ENCODE assay signal across 21 mouse cellular contexts in genomic region chr1:170590531-170590930, GRCm38 (mm10). TPM values are rescaled to one million over a fixed set of nuclear protein-coding genes. Genes with fewer than 3 reads are reported as not detected.
DNase-seq lines count a peak whose midpoint lies in the region; ATAC-seq and TF ChIP-seq lines count a peak whose summit lies in the region.
"Had no signal": no experiment of that assay in that cellular context is flagged by ENCODE, and none has a peak within 500 bp of the region (broad histone marks: within the 10 kb centered on the region; RNA-seq: fewer than 3 reads in every experiment).

No protein-coding gene starts in this region.

- peak; percentile 13; the same call in 1 of the 2 replicates for ATAC-seq in megakaryocyte, adult 5-6 weeks (ENCODE audit: poor library complexity, severe bottlenecking)
- ATAC-seq in kidney, embryonic 14.5 days (ENCODE audit: low FRiP score, low TSS enrichment): no peak
- no peak for ATAC-seq in forebrain, embryonic 13.5 days

- H3K36me3 ChIP-seq in MEL (ENCODE audit: control insufficient read depth in 1 of 2, insufficient read depth in 2 of 2, low read length in 2 of 2): peaks cover 0 to 2% of the 10 kb centered on the region in 2 experiments; a peak in 1 of 4 replicates
- H3K36me3 ChIP-seq in kidney, embryonic 14.5 days (ENCODE audit: control insufficient read depth, insufficient read depth, low read length): no peaks in the 10 kb centered on the region
- H3K36me3 ChIP-seq in forebrain, embryonic 13.5 days (ENCODE audit: poor library complexity, severe bottlenecking): peaks cover 7% of the 10 kb centered on the region
- H3K36me3 ChIP-seq: embryonic facial prominence, embryonic 13.5 days; hindbrain, embryonic 15.5 days; limb, embryonic 10.5 days had no signal

- H3K27ac ChIP-seq in MEL (ENCODE audit: control insufficient read depth, low read depth, low read length): no peak overlapping the region
- H3K27ac ChIP-seq in kidney, embryonic 14.5 days (ENCODE audit: low read depth, low read length): no peak overlapping the region
- no peak overlapping the region for H3K27ac ChIP-seq in forebrain, embryonic 13.5 days
- H3K27ac ChIP-seq: embryonic facial prominence, embryonic 13.5 days; neural tube, embryonic 13.5 days had no signal

- WGBS in kidney, embryonic 14.5 days: 63% methylated on average over 4 of the region's 4 CpGs
- 33% methylated on average over 4 of the region's 4 CpGs for WGBS in forebrain, embryonic 13.5 days

- no peaks in the 10 kb centered on the region for H3K27me3 ChIP-seq in MEL (ENCODE audit: control insufficient read depth in 1 of 2, insufficient read depth in 2 of 2, low read length in 2 of 2)
- no peaks in the 10 kb centered on the region for H3K27me3 ChIP-seq in kidney, embryonic 14.5 days (ENCODE audit: control insufficient read depth, insufficient read depth, low read length)
- H3K27me3 ChIP-seq in forebrain, embryonic 13.5 days: no peaks in the 10 kb centered on the region
- H3K27me3 ChIP-seq: neural tube, embryonic 13.5 days; stomach, embryonic 15.5 days had no signal

- no peak overlapping the region for H3K4me2 ChIP-seq in kidney, embryonic 14.5 days (replicated peaks; ENCODE audit: low read depth, low read length)
- no peak overlapping the region for H3K4me2 ChIP-seq in forebrain, embryonic 13.5 days

- H3K4me1 ChIP-seq in MEL (ENCODE audit: control insufficient read depth in 1 of 2, insufficient read depth in 2 of 2, low read length in 2 of 2): 0 out of 4 replicates have a peak, but pooled peaks cover 0 to 3% of the 10 kb centered on the region in 2 experiments
- peaks cover 11% of the 10 kb centered on the region for H3K4me1 ChIP-seq in kidney, embryonic 14.5 days (ENCODE audit: control insufficient read depth, insufficient read depth, low read length)
- H3K4me1 ChIP-seq in forebrain, embryonic 13.5 days: peaks cover 28% of the 10 kb centered on the region

- H3K4me3 ChIP-seq in MEL (ENCODE audit: control insufficient read depth in 1 of 2, insufficient read depth in 1 of 2, low read depth in 2 of 2, low read length in 2 of 2): no peak overlapping the region
- no peak overlapping the region for H3K4me3 ChIP-seq in kidney, embryonic 14.5 days (ENCODE audit: low read length)
- no peak overlapping the region for H3K4me3 ChIP-seq in forebrain, embryonic 13.5 days

- no peak for TF ChIP-seq EP300 in MEL (IDR thresholded peaks at IDR 0.05; ENCODE audit: low read depth in 1 of 2, low read length in 2 of 2)

- no peaks in the 10 kb centered on the region for H3K9me3 ChIP-seq in MEL (replicated peaks; ENCODE audit: insufficient read depth, low read length)
- H3K9me3 ChIP-seq in kidney, embryonic 14.5 days (ENCODE audit: control insufficient read depth, low read length): no peaks in the 10 kb centered on the region
- H3K9me3 ChIP-seq in forebrain, embryonic 13.5 days (replicated peaks): no peaks in the 10 kb centered on the region; the same call in 1 of the 2 replicates
- H3K9me3 ChIP-seq: embryonic facial prominence, embryonic 13.5 days; heart, embryonic 10.5 days; hindbrain, embryonic 15.5 days; limb, embryonic 10.5 days; midbrain, embryonic 15.5 days; stomach, embryonic 15.5 days had no signal

- no peak for TF ChIP-seq RAD21 in MEL (IDR thresholded peaks at IDR 0.05; ENCODE audit: low read depth, low read length)

- no peak overlapping the region for H3K9ac ChIP-seq in MEL (ENCODE audit: control insufficient read depth, low read depth, low read length, poor library complexity, severe bottlenecking)
- H3K9ac ChIP-seq in kidney, embryonic 14.5 days (ENCODE audit: low read depth, low read length): no peak overlapping the region
- H3K9ac ChIP-seq in forebrain, embryonic 13.5 days: no peak overlapping the region

- H3K79me2 ChIP-seq in MEL (ENCODE audit: control insufficient read depth, insufficient read depth, low read length, poor library complexity): no peaks in the 10 kb centered on the region; the same call in 1 of the 2 replicates

- TF ChIP-seq POLR2A in MEL (IDR thresholded peaks at IDR 0.05; ENCODE audit: control insufficient read depth in 1 of 2, insufficient read depth in 1 of 2, low read depth in 1 of 2, low read length in 2 of 2, poor library complexity in 1 of 2): no peak

- TF ChIP-seq CTCF in MEL (IDR thresholded peaks at IDR 0.05 in 2 of 3, conservative IDR thresholded peaks at IDR 0.05 in 1 of 3; ENCODE audit: control insufficient read depth in 1 of 3, insufficient read depth in 1 of 3, low read depth in 2 of 3, low read length in 3 of 3, poor library complexity in 1 of 3, severe bottlenecking in 1 of 3): no peak

- DNase-seq in lung, adult 18-20 months: peak; percentile 16 to 56
- no peak for DNase-seq in lung, postnatal 4 days
- peak; percentile 34 for DNase-seq in MEL (ENCODE audit: low read depth, low spot score)
- peak; percentile 59 for DNase-seq in fat pad, adult 2 months (ENCODE audit: extremely low read depth, low read depth, low spot score)
- no peak for DNase-seq in c-Kit-positive CD71-positive TER-119-positive erythroid progenitor cells, embryonic 14.5 days (ENCODE audit: low spot score)
- DNase-seq: adrenal gland, postnatal 25 days; cerebellum, adult 9-11 months; forebrain, postnatal 0 days; gastrocnemius, postnatal 25 days; liver; liver, postnatal 0 days had no signal

TF ChIP-seq in MEL, 35 proteins besides CTCF, POLR2A, EP300 and RAD21:
- TF ChIP-seq USF2 (IDR thresholded peaks at IDR 0.05; ENCODE audit: borderline replicate concordance in 1 of 2, insufficient read depth in 1 of 2, low read depth in 1 of 2, low read length in 2 of 2): no peak
- TF ChIP-seq ZMIZ1 (IDR thresholded peaks at IDR 0.05; ENCODE audit: low read depth, low read length): no peak
- TF ChIP-seq TCF12 (IDR thresholded peaks at IDR 0.05; ENCODE audit: low read depth, low read length): no peak
- TF ChIP-seq MAX (IDR thresholded peaks at IDR 0.05; ENCODE audit: low read length): no peak
- no peak for TF ChIP-seq GATA1 (IDR thresholded peaks at IDR 0.05; ENCODE audit: low read depth, low read length)
- no peak for TF ChIP-seq MYB (IDR thresholded peaks at IDR 0.05; ENCODE audit: low read depth, low read length)
- no peak for TF ChIP-seq TAL1 (IDR thresholded peaks at IDR 0.05; ENCODE audit: low read length)

RNA-seq across cellular contexts. Expression of gene Nos1ap, which starts 0.9 kb away (rescaled TPM):
- total RNA-seq in MEL (2012; rRNA removed): 0.56 and 0.62 TPM in 2 replicates
- polyA plus RNA-seq in MEL (2012; ENCODE audit: insufficient read depth in 1 of 2, insufficient read length in 2 of 2, low read depth in 1 of 2, low replicate concordance in 2 of 2, missing spikeins in 1 of 2): 1 to 10 TPM in 1 of 2 experiments, not detected in 1; 2.4 TPM
- total RNA-seq in megakaryocyte, adult 5-6 weeks (2015): 9.8 and 11.6 TPM in 2 replicates
- 2.5 and 3.0 TPM in 2 replicates for total RNA-seq in megakaryocyte, adult 5-6 weeks (2017)
- 13.9 and 16.6 TPM in 2 replicates for polyA plus RNA-seq in kidney, embryonic 14.5 days (2014; fragmentation: Nextera tagmentation; extraction: Ambion mirVana)
- 21.0 and 22.3 TPM in 2 replicates for polyA plus RNA-seq in forebrain, embryonic 13.5 days (2015; fragmentation: Nextera tagmentation; extraction: Ambion mirVana)

RNA-seq across cellular contexts. Expression of gene Olfml2b, which starts 53.8 kb away (rescaled TPM):
- not detected in 2 replicates for total RNA-seq in MEL (2012; rRNA removed)
- not detected for polyA plus RNA-seq in MEL (2012; ENCODE audit: insufficient read depth in 1 of 2, insufficient read length in 2 of 2, low read depth in 1 of 2, low replicate concordance in 2 of 2, missing spikeins in 1 of 2)
- 9.0 and 9.2 TPM in 2 replicates for total RNA-seq in megakaryocyte, adult 5-6 weeks (2015)
- total RNA-seq in megakaryocyte, adult 5-6 weeks (2017): 10.8 and 16.5 TPM in 2 replicates
- polyA plus RNA-seq in kidney, embryonic 14.5 days (2014; fragmentation: Nextera tagmentation; extraction: Ambion mirVana): 4.2 and 6.0 TPM in 2 replicates
- polyA plus RNA-seq in forebrain, embryonic 13.5 days (2015; fragmentation: Nextera tagmentation; extraction: Ambion mirVana): 6.7 and 7.3 TPM in 2 replicates

Comparison
In these comparisons a context has a peak if more than half of its experiments do, and no peak if none do; other contexts are left out.
1. DNase-seq: peak in lung, adult 18-20 months (2 of 2), MEL (single experiment) and fat pad, adult 2 months (single experiment); none in lung, postnatal 4 days (0 of 2) and c-Kit-positive CD71-positive TER-119-positive erythroid progenitor cells, embryonic 14.5 days (single experiment).